In genomic region chrX:136252023-136252729, GRCm38 (mm10) we compare ENCODE assay signal across 20 mouse cellular contexts. TPM values are rescaled to one million over a fixed set of nuclear protein-coding genes. Genes with fewer than 3 reads are reported as not detected.
DNase-seq lines count a peak whose midpoint lies in the region; ATAC-seq and TF ChIP-seq lines count a peak whose summit lies in the region.
"Had no signal": no experiment of that assay in that cellular context is flagged by ENCODE, and none has a peak within 500 bp of the region (broad histone marks: within the 10 kb centered on the region; RNA-seq: fewer than 3 reads in every experiment).

No protein-coding gene starts in this region.

- H3K27me3 ChIP-seq in heart, embryonic 12.5 days (replicated peaks) = no peaks in the 10 kb centered on the region
- no peaks in the 10 kb centered on the region for H3K27me3 ChIP-seq in heart, adult 2 months (ENCODE audit: control insufficient read depth, insufficient read depth, low read length)
- no peaks in the 10 kb centered on the region for H3K27me3 ChIP-seq in stomach, embryonic 15.5 days (replicated peaks)
- no peaks in the 10 kb centered on the region for H3K27me3 ChIP-seq in stomach, postnatal 0 days (ENCODE audit: control insufficient read depth, insufficient read depth, low read length)
- no peaks in the 10 kb centered on the region for H3K27me3 ChIP-seq in liver, embryonic 15.5 days
- H3K27me3 ChIP-seq: hindbrain, embryonic 15.5 days; lung, embryonic 15.5 days; neural tube, embryonic 13.5 days had no signal

- H3K36me3 ChIP-seq in heart, embryonic 12.5 days = peaks cover 8% of the 10 kb centered on the region
- H3K36me3 ChIP-seq in heart, adult 2 months (ENCODE audit: control insufficient read depth, insufficient read depth, low read length) = no peaks in the 10 kb centered on the region
- no peaks in the 10 kb centered on the region for H3K36me3 ChIP-seq in stomach, embryonic 15.5 days
- H3K36me3 ChIP-seq in stomach, postnatal 0 days (ENCODE audit: control insufficient read depth, insufficient read depth, low read length) = no peaks in the 10 kb centered on the region
- H3K36me3 ChIP-seq in liver, embryonic 15.5 days (replicated peaks) = peaks cover 4% of the 10 kb centered on the region; the same call in 1 of the 2 replicates
- H3K36me3 ChIP-seq: hindbrain, embryonic 15.5 days; neural tube, embryonic 13.5 days had no signal

- no peaks in the 10 kb centered on the region for H3K9me3 ChIP-seq in heart, embryonic 12.5 days (replicated peaks)
- H3K9me3 ChIP-seq in stomach, embryonic 15.5 days = no peaks in the 10 kb centered on the region; the same call in 1 of the 2 replicates
- H3K9me3 ChIP-seq in stomach, postnatal 0 days (ENCODE audit: control insufficient read depth, low read length) = no peaks in the 10 kb centered on the region
- H3K9me3 ChIP-seq in liver, embryonic 15.5 days (replicated peaks) = no peaks in the 10 kb centered on the region
- H3K9me3 ChIP-seq: hindbrain, embryonic 15.5 days; lung, embryonic 15.5 days; neural tube, embryonic 13.5 days had no signal

- H3K27ac ChIP-seq in heart, embryonic 12.5 days (ENCODE audit: poor library complexity, severe bottlenecking) = peak overlapping the region; percentile 27; the same call in 1 of the 2 replicates
- H3K27ac ChIP-seq in heart, adult 2 months = no peak overlapping the region
- no peak overlapping the region for H3K27ac ChIP-seq in stomach, embryonic 15.5 days
- H3K27ac ChIP-seq in stomach, postnatal 0 days (replicated peaks) = no peak overlapping the region
- no peak overlapping the region; the same call in 1 of the 2 replicates for H3K27ac ChIP-seq in liver, embryonic 15.5 days (replicated peaks)
- H3K27ac ChIP-seq: hindbrain, embryonic 15.5 days; left cerebral cortex, adult 2 months; lung, embryonic 15.5 days; neural tube, embryonic 13.5 days had no signal

- H3K4me3 ChIP-seq in heart, embryonic 12.5 days = no peak overlapping the region
- H3K4me3 ChIP-seq in heart, adult 2 months = no peak overlapping the region
- H3K4me3 ChIP-seq in stomach, embryonic 15.5 days (replicated peaks) = no peak overlapping the region
- no peak overlapping the region for H3K4me3 ChIP-seq in stomach, postnatal 0 days (ENCODE audit: low read depth, low read length)
- H3K4me3 ChIP-seq in liver, embryonic 15.5 days (replicated peaks) = no peak overlapping the region
- H3K4me3 ChIP-seq: hindbrain, embryonic 15.5 days; left cerebral cortex, adult 2 months; lung, embryonic 15.5 days; neural tube, embryonic 13.5 days had no signal

- intact Hi-C loops in heart, adult 2 months (cut with DNase I) = no loop called here

- ATAC-seq in heart, embryonic 12.5 days (ENCODE audit: insufficient number of reproducible peaks, low FRiP score) = no peak
- ATAC-seq in stomach, embryonic 15.5 days (ENCODE audit: insufficient read depth, low FRiP score, low read depth) = peak; percentile 56; the same call in 1 of the 2 replicates
- ATAC-seq in stomach, postnatal 0 days (ENCODE audit: low FRiP score, low TSS enrichment) = no peak
- peak; percentile 87 for ATAC-seq in liver, embryonic 15.5 days (ENCODE audit: insufficient read depth)

- H3K79me2 ChIP-seq in heart, adult 2 months (replicated peaks; ENCODE audit: control insufficient read depth, insufficient read depth, low read length) = no peaks in the 10 kb centered on the region

- no peak overlapping the region for H3K4me2 ChIP-seq in heart, embryonic 12.5 days
- H3K4me2 ChIP-seq in stomach, embryonic 15.5 days = no peak overlapping the region
- no peak overlapping the region for H3K4me2 ChIP-seq in stomach, postnatal 0 days (replicated peaks; ENCODE audit: low read depth)
- peak overlapping the region; percentile 23; the same call in 1 of the 2 replicates for H3K4me2 ChIP-seq in liver, embryonic 15.5 days
- H3K4me2 ChIP-seq: hindbrain, embryonic 15.5 days; lung, embryonic 15.5 days; neural tube, embryonic 13.5 days had no signal

- 28% methylated on average over 6 of the region's 6 CpGs for WGBS in heart, embryonic 12.5 days
- WGBS in heart, adult 2 months = 45% methylated on average over 6 of the region's 6 CpGs
- 44% methylated on average over 6 of the region's 6 CpGs for WGBS in stomach, embryonic 15.5 days
- WGBS in stomach, postnatal 0 days = 44% methylated on average over 6 of the region's 6 CpGs
- 28% methylated on average over 6 of the region's 6 CpGs for WGBS in liver, embryonic 15.5 days (ENCODE audit: insufficient replicate concordance)

- TF ChIP-seq CTCF in heart, adult 2 months (IDR thresholded peaks at IDR 0.05) = no peak
- no peak for TF ChIP-seq CTCF in stomach, postnatal 0 days (IDR thresholded peaks at IDR 0.05; ENCODE audit: low read depth)

- no peak for TF ChIP-seq EP300 in heart, adult 2 months (IDR thresholded peaks at IDR 0.05; ENCODE audit: insufficient read depth, low read depth, low read length)
- TF ChIP-seq EP300 in stomach, postnatal 0 days (optimal IDR thresholded peaks at IDR 0.05) = no peak

- no peak overlapping the region for H3K9ac ChIP-seq in heart, embryonic 12.5 days
- H3K9ac ChIP-seq in heart, adult 2 months (ENCODE audit: low read depth, low read length) = no peak overlapping the region
- no peak overlapping the region for H3K9ac ChIP-seq in stomach, embryonic 15.5 days
- H3K9ac ChIP-seq in stomach, postnatal 0 days (ENCODE audit: low read length) = no peak overlapping the region
- H3K9ac ChIP-seq in liver, embryonic 15.5 days = no peak overlapping the region
- H3K9ac ChIP-seq: hindbrain, embryonic 15.5 days; lung, embryonic 15.5 days; neural tube, embryonic 13.5 days had no signal

- no peak for DNase-seq in heart, adult 2 months
- DNase-seq in stomach, postnatal 0 days (ENCODE audit: low spot score) = no peak
- no peak for DNase-seq in frontal cortex, postnatal 10 days (ENCODE audit: low spot score in 2 of 2)
- DNase-seq in kidney, postnatal 10 days = no peak
- DNase-seq: cerebellum, adult 11-12 months; cerebellum, postnatal 36 days; gastrocnemius, postnatal 10 days; heart, postnatal 36 days; kidney, adult 18-20 months; kidney, postnatal 14 days; thymus, postnatal 36 days had no signal

- no peak for TF ChIP-seq POLR2A in heart, adult 2 months (IDR thresholded peaks at IDR 0.05; ENCODE audit: insufficient read depth, low read depth, low read length)

- H3K4me1 ChIP-seq in heart, embryonic 12.5 days (replicated peaks) = 0 out of 2 replicates have a peak, but pooled peaks cover 10% of the 10 kb centered on the region
- no peaks in the 10 kb centered on the region for H3K4me1 ChIP-seq in heart, adult 2 months (ENCODE audit: control insufficient read depth, insufficient read depth, low read length)
- H3K4me1 ChIP-seq in stomach, embryonic 15.5 days = no peaks in the 10 kb centered on the region
- H3K4me1 ChIP-seq in stomach, postnatal 0 days (replicated peaks; ENCODE audit: control insufficient read depth, insufficient read depth) = no peaks in the 10 kb centered on the region
- peaks cover 10% of the 10 kb centered on the region for H3K4me1 ChIP-seq in liver, embryonic 15.5 days (replicated peaks)
- H3K4me1 ChIP-seq: hindbrain, embryonic 15.5 days had no signal

RNA-seq across cellular contexts. Expression of gene Tceal9, which starts 7.3 kb away (rescaled TPM):
- polyA plus RNA-seq in heart, embryonic 12.5 days (2016; fragmentation: Nextera tagmentation; extraction: Ambion mirVana) = 543 and 559 TPM in 2 replicates
- 10 to 100 TPM; 22.6 to 25.6 TPM for total RNA-seq in heart, adult 2 months (2021)
- polyA plus RNA-seq in heart, adult 2 months (2012; rRNA removed) = 6.3 and 17.8 TPM in 2 replicates
- polyA plus RNA-seq in stomach, embryonic 15.5 days (2015; fragmentation: Nextera tagmentation; extraction: Ambion mirVana) = 589 and 647 TPM in 2 replicates
- polyA plus RNA-seq in stomach, postnatal 0 days (2015; fragmentation: Nextera tagmentation; extraction: Ambion mirVana) = 315 and 344 TPM in 2 replicates
- 221 and 239 TPM in 2 replicates for polyA plus RNA-seq in liver, embryonic 15.5 days (2015; fragmentation: Nextera tagmentation; extraction: Ambion mirVana)

RNA-seq across cellular contexts. Expression of gene Bex3, which starts 17.9 kb away (rescaled TPM):
- 661 and 676 TPM in 2 replicates for polyA plus RNA-seq in heart, embryonic 12.5 days (2016; fragmentation: Nextera tagmentation; extraction: Ambion mirVana)
- total RNA-seq in heart, adult 2 months (2021) = 1 to 10 TPM; 8.7 to 9.1 TPM
- 8.6 and 13.8 TPM in 2 replicates for polyA plus RNA-seq in heart, adult 2 months (2012; rRNA removed)
- polyA plus RNA-seq in stomach, embryonic 15.5 days (2015; fragmentation: Nextera tagmentation; extraction: Ambion mirVana) = 384 and 393 TPM in 2 replicates
- 174 and 185 TPM in 2 replicates for polyA plus RNA-seq in stomach, postnatal 0 days (2015; fragmentation: Nextera tagmentation; extraction: Ambion mirVana)
- 201 and 212 TPM in 2 replicates for polyA plus RNA-seq in liver, embryonic 15.5 days (2015; fragmentation: Nextera tagmentation; extraction: Ambion mirVana)

RNA-seq across cellular contexts. Expression of gene Bex1, which starts 36.9 kb away (rescaled TPM):
- polyA plus RNA-seq in heart, embryonic 12.5 days (2016; fragmentation: Nextera tagmentation; extraction: Ambion mirVana) = 208 and 215 TPM in 2 replicates
- 1 to 10 TPM; 1.8 to 3.7 TPM for total RNA-seq in heart, adult 2 months (2021)
- 2.0 and 2.4 TPM in 2 replicates for polyA plus RNA-seq in heart, adult 2 months (2012; rRNA removed)
- 106 and 124 TPM in 2 replicates for polyA plus RNA-seq in stomach, embryonic 15.5 days (2015; fragmentation: Nextera tagmentation; extraction: Ambion mirVana)
- 14.2 and 14.8 TPM in 2 replicates for polyA plus RNA-seq in stomach, postnatal 0 days (2015; fragmentation: Nextera tagmentation; extraction: Ambion mirVana)
- polyA plus RNA-seq in liver, embryonic 15.5 days (2015; fragmentation: Nextera tagmentation; extraction: Ambion mirVana) = 187 and 201 TPM in 2 replicates
- polyA plus RNA-seq: C2C12 had no signal

RNA-seq across cellular contexts. Expression of gene Tceal7, which starts 37.6 kb away (rescaled TPM):
- 9.2 and 10.6 TPM in 2 replicates for polyA plus RNA-seq in heart, embryonic 12.5 days (2016; fragmentation: Nextera tagmentation; extraction: Ambion mirVana)
- under 1 TPM; 0.34 to 0.86 TPM for total RNA-seq in heart, adult 2 months (2021)
- 0.18 TPM in 1 of 2 replicates, not detected in the other for polyA plus RNA-seq in heart, adult 2 months (2012; rRNA removed)
- polyA plus RNA-seq in stomach, embryonic 15.5 days (2015; fragmentation: Nextera tagmentation; extraction: Ambion mirVana) = 1.5 and 5.1 TPM in 2 replicates
- 0.84 and 1.4 TPM in 2 replicates for polyA plus RNA-seq in stomach, postnatal 0 days (2015; fragmentation: Nextera tagmentation; extraction: Ambion mirVana)
- 8.2 and 14.3 TPM in 2 replicates for polyA plus RNA-seq in liver, embryonic 15.5 days (2015; fragmentation: Nextera tagmentation; extraction: Ambion mirVana)
- polyA plus RNA-seq: C2C12 had no signal

RNA-seq across cellular contexts. Expression of gene Tceal5, which starts 48.5 kb away (rescaled TPM):
- polyA plus RNA-seq in heart, embryonic 12.5 days (2016; fragmentation: Nextera tagmentation; extraction: Ambion mirVana) = 17.3 and 18.1 TPM in 2 replicates
- total RNA-seq in heart, adult 2 months (2021) = under 1 TPM; 0.26 to 0.68 TPM
- polyA plus RNA-seq in heart, adult 2 months (2012; rRNA removed) = 0.14 TPM in 1 of 2 replicates, not detected in the other
- polyA plus RNA-seq in stomach, embryonic 15.5 days (2015; fragmentation: Nextera tagmentation; extraction: Ambion mirVana) = 5.4 and 5.8 TPM in 2 replicates
- polyA plus RNA-seq in stomach, postnatal 0 days (2015; fragmentation: Nextera tagmentation; extraction: Ambion mirVana) = 2.7 and 3.5 TPM in 2 replicates
- 8.8 and 10.7 TPM in 2 replicates for polyA plus RNA-seq in liver, embryonic 15.5 days (2015; fragmentation: Nextera tagmentation; extraction: Ambion mirVana)
- total RNA-seq: heart, adult 8-10 months had no signal

Comparison
In these comparisons a context has a peak if more than half of its experiments do, and no peak if none do; other contexts are left out.
1. ATAC-seq: peak in stomach, embryonic 15.5 days (single experiment) and liver, embryonic 15.5 days (single experiment); none in heart, embryonic 12.5 days (single experiment) and stomach, postnatal 0 days (single experiment).
2. RNA of gene Tceal9, which starts 7.3 kb away (polyA plus RNA-seq): 589 to 647 TPM in stomach, embryonic 15.5 days, 543 to 559 TPM in heart, embryonic 12.5 days, 315 to 344 TPM in stomach, postnatal 0 days and 221 to 239 TPM in liver, embryonic 15.5 days; 6.3 to 17.8 TPM in heart, adult 2 months; every median in the first group is over 10 times any median in the second.
3. RNA of gene Bex3, which starts 17.9 kb away (polyA plus RNA-seq): 661 to 676 TPM in heart, embryonic 12.5 days, 384 to 393 TPM in stomach, embryonic 15.5 days, 201 to 212 TPM in liver, embryonic 15.5 days and 174 to 185 TPM in stomach, postnatal 0 days; 8.6 to 13.8 TPM in heart, adult 2 months; every median in the first group is over 10 times any median in the second.